Mouse (Mus musculus) small intestine, adult 2 months (tissue): ENCODE data around the gene Anapc16.

Experiments
- CTCF ChIP-seq: fragments of 200-500 bp; IDR thresholded peaks from 2 replicates; pipeline ENCODE4 v1.5.1; 2012; ENCODE audit warnings: low read depth, mild to moderate bottlenecking, control low read depth, inconsistent platforms, low read length, moderate library complexity, mixed read lengths; ENCODE audit not compliant: insufficient replicate concordance, insufficient read length; ENCODE audit errors: extremely low read depth
- POLR2A ChIP-seq: fragments of 200-500 bp; IDR thresholded peaks from 2 replicates; pipeline ENCODE4 v1.6.1; 2012; ENCODE audit warnings: low read depth, mild to moderate bottlenecking, control low read depth, inconsistent platforms, low read length, moderate library complexity

DNA sequence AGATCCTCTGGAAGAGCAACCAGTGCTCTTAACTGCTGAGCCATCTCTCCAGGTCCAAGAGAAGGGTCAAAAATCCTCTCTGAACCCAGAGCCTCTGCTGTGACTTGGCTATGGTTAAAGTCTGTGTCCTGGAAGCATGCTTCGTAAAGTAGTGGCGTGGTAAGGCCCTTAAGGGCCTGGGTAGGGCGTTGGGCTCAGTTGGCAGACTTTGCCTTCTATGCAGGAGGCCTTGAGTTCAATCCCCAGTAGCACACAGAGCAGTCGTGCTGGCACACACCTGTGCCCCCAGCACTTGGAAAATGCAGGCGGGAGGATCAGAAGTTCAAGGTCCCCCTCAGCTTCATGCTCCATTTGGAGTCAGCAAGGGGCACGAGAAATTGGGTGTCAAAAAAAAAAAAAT is 29.9 kb downstream of the Anapc16 start:
- no peak for TF ChIP-seq CTCF
- no peak for TF ChIP-seq POLR2A
